10 mouse cellular contexts compared by ENCODE assay signal in genomic region chr9:52738560-52739100, GRCm38 (mm10). TPM values are rescaled to one million over a fixed set of nuclear protein-coding genes. Genes with fewer than 3 reads are reported as not detected.
"Had no signal": no experiment of that assay in that cellular context is flagged by ENCODE, and none has a peak within 500 bp of the region (broad histone marks: within the 10 kb centered on the region; RNA-seq: fewer than 3 reads in every experiment).

No protein-coding gene starts in this region.

- H3K9me3 ChIP-seq: kidney, embryonic 15.5 days; limb, embryonic 10.5 days; liver, embryonic 15.5 days; midbrain, embryonic 13.5 days had no signal

- H3K27ac ChIP-seq: kidney, embryonic 15.5 days; limb, embryonic 10.5 days; liver, embryonic 15.5 days; midbrain, embryonic 13.5 days had no signal

- H3K27me3 ChIP-seq: kidney, embryonic 15.5 days; liver, embryonic 15.5 days; midbrain, embryonic 13.5 days had no signal

- DNase-seq: kidney, adult 2 months; kidney, postnatal 14 days; lung, adult 2 months; lung, postnatal 36 days; thymus, postnatal 4 days had no signal

- H3K36me3 ChIP-seq: kidney, embryonic 15.5 days; limb, embryonic 10.5 days; liver, embryonic 15.5 days; midbrain, embryonic 13.5 days had no signal

- H3K4me3 ChIP-seq: kidney, embryonic 15.5 days; limb, embryonic 10.5 days; liver, embryonic 15.5 days; midbrain, embryonic 13.5 days had no signal

- H3K4me1 ChIP-seq: kidney, embryonic 15.5 days; limb, embryonic 10.5 days; liver, embryonic 15.5 days; midbrain, embryonic 13.5 days had no signal

RNA-seq across cellular contexts. Expression of gene AI593442, which starts 59.0 kb away (rescaled TPM):
- total RNA-seq: megakaryocyte progenitor cell, adult 5-6 weeks had no signal
